Mouse (Mus musculus) embryonic facial prominence, embryonic 15.5 days (tissue): Measurements from ENCODE around the gene Ahcy. TPM values are rescaled to one million over a fixed set of nuclear protein-coding genes. Genes with fewer than 3 reads are reported as not detected.
"Not testable (repeated sequence)": the region's sequence is repeated elsewhere in the genome, so short reads cannot be mapped to it uniquely, and the experiment has no call there.

Experiments
- ATAC-seq: fragments of 200-750 bp; cut with Nextera tagmentation; 2 replicates; pipeline ENCODE4 v1.8.0; 2017; ENCODE audit warnings: low read depth, moderate TSS enrichment; ENCODE audit not compliant: insufficient number of reproducible peaks, low FRiP score, low TSS enrichment
- H3K27ac ChIP-seq: fragments of 300-500 bp; sonication (generic); replicated peaks from 2 replicates; pipeline ENCODE4 v1.5.1; 2015; ENCODE audit warnings: mild to moderate bottlenecking, inconsistent platforms
- H3K27me3 ChIP-seq: fragments of 300-500 bp; sonication (generic); 2 replicates; pipeline ENCODE4 v1.6.1; 2015; ENCODE audit warnings: inconsistent platforms
- H3K36me3 ChIP-seq: fragments of 300-500 bp; sonication (generic); 2 replicates; pipeline ENCODE4 v1.6.1; 2015; ENCODE audit warnings: mild to moderate bottlenecking, inconsistent platforms
- H3K4me1 ChIP-seq: fragments of 300-500 bp; sonication (generic); 2 replicates; pipeline ENCODE4 v1.6.1; 2015; ENCODE audit warnings: inconsistent platforms
- H3K4me2 ChIP-seq: fragments of 300-500 bp; sonication (generic); replicated peaks from 2 replicates; pipeline ENCODE4 v1.6.1; 2015; ENCODE audit warnings: mild to moderate bottlenecking, inconsistent platforms
- H3K4me3 ChIP-seq: fragments of 300-500 bp; sonication (generic); replicated peaks from 2 replicates; pipeline ENCODE4 v1.5.1; 2015; ENCODE audit warnings: mild to moderate bottlenecking, inconsistent platforms
- H3K9ac ChIP-seq: fragments of 300-500 bp; sonication (generic); 2 replicates; pipeline ENCODE4 v1.6.1; 2015; ENCODE audit warnings: inconsistent platforms
- H3K9me3 ChIP-seq: fragments of 300-500 bp; sonication (generic); replicated peaks from 2 replicates; pipeline ENCODE4 v1.6.1; 2016; ENCODE audit warnings: inconsistent platforms
- WGBS: fragments of 180-500 bp; shearing (Covaris S2); methylation state at CpG from one replicate; pipeline ENCODE4 v1.1.7; 2015; 5-methylcytosine and 5-hydroxymethylcytosine counted together
- polyA plus RNA-seq: library from polyadenylated mRNA; unstranded; fragments of >200 nt; fragmentation: Nextera tagmentation; extraction: Ambion mirVana; gene quantifications from 2 replicates; pipeline ENCODE4 v1.2.1, GENCODE M21; 2015

Gene Ahcy
- polyA plus RNA-seq, 1 experiment from 2014 or later: 52.9 TPM

GRCm38 (mm10) chr2:155072353-155073145 lies 1.7 kb downstream of the Ahcy start:
- Histone ChIP-seq H3K9me3 (no peaks in the 10 kb centered on the region), H3K27me3 (no peaks in the 10 kb centered on the region), H3K36me3 (peaks cover 11% of the 10 kb centered on the region), H3K27ac (no peak overlapping the region), H3K9ac (no peak overlapping the region), H3K4me1 (peaks cover 21% of the 10 kb centered on the region), H3K4me3 (no peak overlapping the region), H3K4me2 (no peak overlapping the region)
- no peak for ATAC-seq
- WGBS: 77% methylated on average over 8 of the region's 8 CpGs

DNA sequence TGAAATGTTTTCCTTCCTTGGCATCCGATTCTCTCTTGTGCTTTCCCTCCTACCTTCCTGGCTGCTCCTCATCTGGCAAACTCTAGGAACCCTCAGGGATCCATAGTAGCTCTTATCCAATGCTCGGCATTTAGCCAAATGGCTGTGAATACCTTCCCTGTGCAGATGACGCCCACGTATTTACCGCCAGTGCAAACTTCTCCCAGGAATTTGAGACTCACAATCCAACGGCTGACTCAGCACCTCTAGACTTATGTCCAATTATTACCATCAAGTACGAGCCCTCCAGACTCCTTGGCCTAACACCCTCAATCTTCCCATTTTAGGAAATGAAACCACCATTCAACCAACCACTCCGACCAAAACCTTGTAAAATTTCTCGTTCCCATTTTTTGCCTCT lies 3.3 kb downstream of the Ahcy start:
- Histone ChIP-seq H3K4me2 (no peak overlapping the region), H3K9ac (no peak overlapping the region), H3K27ac (no peak overlapping the region), H3K9me3 (no peaks in the 10 kb centered on the region), H3K4me3 (no peak overlapping the region), H3K27me3 (no peaks in the 10 kb centered on the region), H3K4me1 (peaks cover 21% of the 10 kb centered on the region), H3K36me3 (peaks cover 26% of the 10 kb centered on the region)
- no peak for ATAC-seq
- 84% methylated on average over 9 of the region's 9 CpGs for WGBS

- H3K9ac ChIP-seq: no peak overlapping the region
- WGBS: 76% methylated on average over 1 of the region's 1 CpGs
These were observed 16.9 kb downstream of the Ahcy start for GRCm38 (mm10) chr2:155057361-155057760.

GRCm38 (mm10) chr2:155056076-155056578 lies 18.2 kb downstream of the Ahcy start:
- Histone ChIP-seq H3K4me3 (no peak overlapping the region), H3K36me3 (peaks cover 10% of the 10 kb centered on the region), H3K9ac (no peak overlapping the region), H3K9me3 (no peaks in the 10 kb centered on the region), H3K4me1 (peaks cover 9% of the 10 kb centered on the region; the same call in 1 of the 2 replicates), H3K27ac (no peak overlapping the region), H3K27me3 (no peaks in the 10 kb centered on the region), H3K4me2 (no peak overlapping the region)
- ATAC-seq: no peak
- 75% methylated on average over 5 of the region's 5 CpGs for WGBS

More at GRCm38 (mm10) chr2:155057361-155057760, 16.9 kb downstream of the Ahcy start:
- no peak overlapping the region for H3K4me2 ChIP-seq
- H3K36me3 ChIP-seq: peaks cover 21% of the 10 kb centered on the region
- ATAC-seq: no peak
- H3K4me1 ChIP-seq: no peaks in the 10 kb centered on the region
- no peak overlapping the region for H3K4me3 ChIP-seq
- no peak overlapping the region for H3K27ac ChIP-seq
- H3K9me3 ChIP-seq: no peaks in the 10 kb centered on the region
- H3K27me3 ChIP-seq: no peaks in the 10 kb centered on the region

- Histone ChIP-seq H3K36me3 (peaks cover 7% of the 10 kb centered on the region; the same call in 1 of the 2 replicates), H3K9me3 (no peaks in the 10 kb centered on the region), H3K4me1 (peaks cover 15% of the 10 kb centered on the region), H3K27ac (no peak overlapping the region), H3K9ac (no peak overlapping the region), H3K4me2 (no peak overlapping the region), H3K4me3 (no peak overlapping the region), H3K27me3 (no peaks in the 10 kb centered on the region)
- 28% methylated on average over 3 of the region's 3 CpGs for WGBS
- no peak for ATAC-seq
These were observed 19.6 kb downstream of the Ahcy start for GRCm38 (mm10) chr2:155054672-155055071.

DNA sequence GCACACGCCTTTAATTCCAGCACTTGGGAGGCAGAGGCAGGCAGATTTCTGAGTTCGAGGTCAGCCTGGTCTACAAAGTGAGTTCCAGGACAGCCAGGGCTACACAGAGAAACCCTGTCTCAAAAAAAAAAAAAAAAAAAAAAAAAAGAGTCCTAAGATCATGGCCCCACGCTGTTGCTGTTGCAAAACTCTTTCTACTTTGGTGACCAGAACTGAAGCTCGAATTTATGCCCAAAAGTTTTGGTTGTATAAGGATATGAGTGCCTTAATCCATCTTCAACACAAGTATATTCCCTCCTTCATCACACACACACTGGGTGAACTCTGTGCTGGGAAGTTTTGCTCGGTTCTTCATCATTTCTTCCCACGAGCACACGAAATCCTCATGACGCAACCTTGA lies 20.8 kb downstream of the Ahcy start:
- not testable (repeated sequence) for H3K27ac ChIP-seq, H3K9me3 ChIP-seq, H3K36me3 ChIP-seq, H3K9ac ChIP-seq, H3K27me3 ChIP-seq, H3K4me2 ChIP-seq, ATAC-seq, H3K4me3 ChIP-seq
- 92% methylated on average over 8 of the region's 8 CpGs for WGBS
- H3K4me1 ChIP-seq: peaks cover 15% of the 10 kb centered on the region

GRCm38 (mm10) chr2:155052681-155053080 lies 21.6 kb downstream of the Ahcy start:
- Histone ChIP-seq H3K4me3 (no peak overlapping the region), H3K27ac (no peak overlapping the region), H3K27me3 (no peaks in the 10 kb centered on the region), H3K9me3 (no peaks in the 10 kb centered on the region), H3K4me2 (no peak overlapping the region), H3K4me1 (peaks cover 20% of the 10 kb centered on the region), H3K9ac (no peak overlapping the region), H3K36me3 (no peaks in the 10 kb centered on the region)
- 71% methylated on average over 2 of the region's 2 CpGs for WGBS
- ATAC-seq: no peak

DNA sequence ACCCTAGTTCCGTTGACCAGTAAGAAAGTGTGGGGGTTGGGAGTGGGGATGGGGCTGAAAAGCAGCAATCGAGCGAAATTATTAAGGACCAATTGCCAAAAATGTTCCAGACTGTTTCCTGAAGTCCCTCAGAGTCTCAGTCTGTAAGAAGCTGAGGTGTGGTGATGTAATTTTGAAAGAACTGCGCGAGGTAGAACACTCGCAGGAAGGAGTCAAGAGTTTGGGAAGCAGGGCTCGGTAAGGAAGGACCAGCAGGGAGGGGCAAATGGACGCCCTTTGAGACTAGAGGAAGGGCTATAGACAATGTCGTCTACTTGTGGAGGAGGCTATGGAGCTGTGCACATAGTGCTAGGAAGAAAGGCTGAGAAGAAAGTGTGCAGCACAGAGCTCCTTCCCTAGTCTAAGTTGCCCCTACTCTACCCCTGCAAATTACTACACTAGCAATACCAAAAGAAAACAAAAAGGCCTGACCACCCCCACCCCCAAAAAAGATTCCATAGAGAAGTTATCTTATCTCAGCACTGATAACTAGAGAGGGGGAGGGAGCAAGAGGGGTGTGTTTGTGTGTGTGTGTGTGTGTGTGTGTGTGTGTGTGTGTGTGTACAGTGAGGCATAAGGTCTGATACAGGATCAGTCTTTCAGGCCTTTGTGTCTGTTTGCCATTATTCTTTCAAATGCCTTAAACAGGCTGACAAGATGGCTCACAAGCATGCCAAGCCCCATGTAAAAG lies 22.5 kb downstream of the Ahcy start:
- H3K9me3 ChIP-seq: no peaks in the 10 kb centered on the region
- no peaks in the 10 kb centered on the region for H3K36me3 ChIP-seq
- no peak overlapping the region for H3K9ac ChIP-seq
- WGBS: 23% methylated on average over 9 of the region's 9 CpGs
- H3K4me2 ChIP-seq: peak overlapping the region; percentile 91
- peaks cover 26% of the 10 kb centered on the region for H3K4me1 ChIP-seq
- peak overlapping the region; percentile 82 for H3K27ac ChIP-seq
- peak overlapping the region; percentile 63 for H3K4me3 ChIP-seq
- no peaks in the 10 kb centered on the region for H3K27me3 ChIP-seq
- ATAC-seq: no peak

- ATAC-seq: peak; percentile 91
- Histone ChIP-seq H3K4me2 (peak overlapping the region; percentile 91), H3K36me3 (no peaks in the 10 kb centered on the region), H3K4me3 (peak overlapping the region; percentile 63), H3K27me3 (no peaks in the 10 kb centered on the region), H3K9me3 (no peaks in the 10 kb centered on the region), H3K9ac (peak overlapping the region; percentile 42; the same call in 1 of the 2 replicates), H3K27ac (peak overlapping the region; percentile 82), H3K4me1 (peaks cover 26% of the 10 kb centered on the region)
- WGBS: under 1% methylated on average over 45 of the region's 45 CpGs
These were observed 23.6 kb downstream of the Ahcy start for GRCm38 (mm10) chr2:155050504-155051236.

DNA sequence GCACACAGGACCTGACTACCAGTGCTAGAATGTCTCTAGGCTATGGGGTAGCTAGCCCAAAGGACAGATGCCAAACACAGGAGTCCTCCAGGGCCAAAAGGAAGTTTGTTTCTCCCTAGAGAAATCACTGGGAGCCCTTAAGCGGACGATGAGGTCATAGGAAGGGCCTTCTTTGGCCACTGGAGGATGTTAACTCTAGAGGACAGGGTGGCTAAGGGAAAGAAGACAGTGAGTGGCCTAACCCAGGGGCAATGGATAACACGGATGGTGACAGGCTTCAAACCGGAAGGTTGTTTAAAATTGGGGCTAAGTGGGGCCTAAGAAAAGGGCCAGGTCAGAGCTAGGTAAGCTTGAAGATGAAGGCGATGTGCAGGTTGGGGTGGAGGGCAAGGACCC lies 24.2 kb downstream of the Ahcy start:
- Histone ChIP-seq H3K27ac (peak overlapping the region; percentile 76), H3K4me1 (peaks cover 26% of the 10 kb centered on the region), H3K9me3 (no peaks in the 10 kb centered on the region), H3K4me3 (peak overlapping the region; percentile 63), H3K36me3 (no peaks in the 10 kb centered on the region), H3K27me3 (no peaks in the 10 kb centered on the region), H3K4me2 (peak overlapping the region; percentile 91), H3K9ac (peak overlapping the region; percentile 42; the same call in 1 of the 2 replicates)
- 0 out of 2 replicates have a peak, but pooled peaks have one; percentile 11 for ATAC-seq
- WGBS: 20% methylated on average over 5 of the region's 5 CpGs
